Mouse (Mus musculus) fat pad, adult 2 months (tissue): ENCODE measurements around the gene Ifit3b.
"Not testable (repeated sequence)": the region's sequence is repeated elsewhere in the genome, so short reads cannot be mapped to it uniquely, and the experiment has no call there.

Experiments used
- DNase-seq: peaks from one replicate; pipeline ENCODE4 v3.0.0-alpha.2; 2011; ENCODE audit warnings: low read depth, low spot score; ENCODE audit errors: extremely low read depth

Gene Ifit3b

DNA sequence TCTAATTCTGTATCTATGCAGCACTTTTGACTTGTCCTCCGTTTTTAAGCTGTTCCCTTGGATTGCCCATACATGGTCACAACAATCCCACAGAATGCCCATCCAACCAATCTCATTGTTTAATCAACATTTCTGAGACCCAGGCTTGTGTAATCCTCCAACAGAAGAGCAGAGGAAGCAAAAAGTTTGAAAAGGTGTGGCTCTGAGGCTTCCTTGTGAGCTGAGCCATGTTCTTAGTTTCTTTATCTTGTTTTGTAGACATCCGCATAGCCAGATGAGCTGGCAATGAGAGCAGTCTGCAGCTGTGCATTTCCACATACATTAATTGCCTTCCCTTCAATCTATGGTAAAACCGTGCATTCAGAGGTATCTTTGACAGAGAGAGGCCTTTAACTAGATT, 2.3 kb upstream of the Ifit3b start:
- no peak for DNase-seq

DNA sequence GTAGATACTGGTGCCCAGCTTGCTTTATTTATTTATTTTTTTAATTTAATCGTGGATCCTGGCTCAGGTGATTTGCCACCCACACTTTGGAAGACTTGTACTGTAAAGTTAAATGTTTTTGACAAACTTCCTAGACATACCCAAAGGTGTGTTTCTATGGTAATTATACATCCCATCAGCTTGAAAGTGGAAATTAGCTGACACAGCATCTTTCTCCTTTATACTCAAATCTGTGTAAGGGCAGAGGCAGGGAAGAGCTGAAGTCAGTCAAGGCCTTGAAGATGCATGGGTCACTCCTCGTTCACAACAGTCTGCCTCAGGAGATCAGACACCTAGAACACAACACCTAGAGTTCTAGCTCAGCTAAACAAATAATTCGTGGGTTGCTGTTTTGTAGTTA, 2.3 kb downstream of the Ifit3b start:
- not testable (repeated sequence) for DNase-seq

DNA sequence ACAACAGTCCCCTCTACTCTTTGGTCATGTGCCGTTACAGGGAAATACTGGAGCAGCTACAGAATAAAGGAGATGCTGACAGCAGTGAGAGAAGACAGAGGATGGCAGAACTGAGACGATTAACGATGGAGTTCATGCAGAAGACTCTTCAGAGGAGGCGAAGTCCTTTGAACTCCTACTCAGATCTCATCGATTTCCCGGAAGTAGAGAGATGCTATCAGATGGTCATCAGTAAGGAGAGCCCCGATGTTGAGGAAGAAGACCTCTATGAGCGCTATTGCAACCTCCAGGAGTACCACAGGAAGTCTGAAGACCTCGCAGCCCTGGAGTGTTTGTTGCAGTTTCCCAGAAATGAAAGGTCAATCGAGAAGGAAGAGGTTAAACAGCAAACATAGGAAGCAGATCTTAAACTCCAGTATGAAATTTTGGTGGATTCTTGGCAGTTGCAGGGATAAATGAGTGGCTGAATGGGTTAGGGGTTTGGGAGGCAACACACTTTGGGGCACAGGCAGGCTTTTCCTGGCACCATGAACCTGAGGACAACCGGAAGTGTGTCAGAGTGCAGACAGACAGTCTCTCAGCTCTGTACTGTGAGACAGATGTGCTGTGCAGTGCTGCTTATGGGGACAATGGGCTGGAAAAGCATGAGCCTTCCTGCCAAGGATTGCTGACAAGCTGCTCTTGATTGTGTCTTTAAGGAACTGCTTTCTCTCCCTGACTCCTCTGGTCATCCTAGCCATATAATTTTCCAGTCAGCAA, 4.7 kb downstream of the Ifit3b start:
- not testable (repeated sequence) for DNase-seq

DNA sequence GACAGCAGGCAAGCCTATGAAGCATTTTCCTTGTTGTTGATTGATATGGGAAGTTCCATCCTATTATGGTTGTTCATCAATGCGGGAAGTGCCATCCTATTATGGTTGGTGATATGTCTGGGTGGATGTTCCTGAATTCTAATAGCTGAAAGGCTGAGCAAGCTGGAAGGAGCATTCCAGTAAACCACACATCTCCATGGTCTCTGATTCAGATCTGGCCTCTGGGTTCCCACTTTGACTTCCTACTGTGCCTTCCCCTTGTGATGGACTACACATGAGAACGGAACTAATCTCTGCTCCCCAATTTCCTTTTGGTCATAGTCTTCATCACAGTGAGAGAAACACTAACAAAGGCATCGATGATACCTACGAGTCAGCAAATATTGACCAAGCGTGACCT, 13.1 kb downstream of the Ifit3b start:
- DNase-seq: no peak

DNA sequence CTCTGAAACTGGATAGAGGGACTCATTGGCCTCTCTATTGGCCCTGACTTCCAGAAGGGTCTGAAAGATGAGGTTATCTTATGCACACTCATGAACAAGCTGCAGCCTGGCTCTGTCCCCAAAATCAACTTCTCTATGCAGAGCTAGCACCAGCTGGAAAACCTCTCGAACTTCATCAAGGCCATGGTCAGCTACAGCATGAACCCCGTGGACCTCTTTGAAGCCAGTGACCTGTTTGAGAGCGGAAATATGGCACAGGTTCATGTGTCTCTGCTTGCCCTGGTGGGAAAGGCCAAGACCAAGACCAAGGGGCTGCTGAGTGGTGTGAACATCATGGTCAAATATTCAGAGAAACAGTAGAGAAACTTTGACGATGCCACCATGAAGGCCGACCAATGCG, 16.0 kb downstream of the Ifit3b start:
- no peak for DNase-seq

DNA sequence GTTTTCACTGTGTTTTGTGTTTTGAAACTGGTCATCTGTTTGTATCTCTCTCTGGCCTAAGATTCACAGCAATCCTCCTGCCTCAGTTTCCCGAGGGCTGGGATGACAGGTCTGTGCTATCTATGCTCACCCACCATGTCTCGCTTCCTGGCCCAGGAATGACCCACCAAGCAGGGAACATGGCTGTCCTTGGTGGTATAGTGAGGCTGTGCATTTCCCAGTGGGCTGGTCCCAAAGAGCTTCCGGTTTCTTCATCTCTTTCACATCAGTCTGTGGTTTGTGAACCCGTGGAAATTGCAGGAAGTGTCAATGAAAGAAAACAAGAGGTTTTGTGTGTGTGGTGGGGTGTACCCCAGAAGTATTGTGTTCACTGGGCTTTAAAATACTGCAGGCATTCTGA, 16.9 kb downstream of the Ifit3b start:
- DNase-seq: no peak

DNA sequence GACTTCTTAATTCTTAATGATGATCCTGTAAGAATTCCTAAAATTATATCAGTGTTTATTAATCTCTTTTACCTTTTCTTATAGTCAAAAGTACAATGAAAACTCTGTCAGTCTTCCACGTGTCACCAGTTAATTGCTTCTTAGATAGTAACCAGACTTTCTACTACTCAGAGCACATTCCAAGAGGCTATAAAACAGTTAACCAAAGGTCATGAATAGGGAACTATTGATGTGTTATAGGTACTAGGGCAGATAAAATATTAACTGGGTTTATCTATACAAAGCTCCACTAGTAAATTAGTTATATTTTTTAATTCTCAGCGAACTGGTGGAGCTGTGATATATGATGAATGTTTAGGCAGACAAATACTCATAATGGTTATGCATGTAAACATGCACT, 19.7 kb downstream of the Ifit3b start:
- DNase-seq: no peak

DNA sequence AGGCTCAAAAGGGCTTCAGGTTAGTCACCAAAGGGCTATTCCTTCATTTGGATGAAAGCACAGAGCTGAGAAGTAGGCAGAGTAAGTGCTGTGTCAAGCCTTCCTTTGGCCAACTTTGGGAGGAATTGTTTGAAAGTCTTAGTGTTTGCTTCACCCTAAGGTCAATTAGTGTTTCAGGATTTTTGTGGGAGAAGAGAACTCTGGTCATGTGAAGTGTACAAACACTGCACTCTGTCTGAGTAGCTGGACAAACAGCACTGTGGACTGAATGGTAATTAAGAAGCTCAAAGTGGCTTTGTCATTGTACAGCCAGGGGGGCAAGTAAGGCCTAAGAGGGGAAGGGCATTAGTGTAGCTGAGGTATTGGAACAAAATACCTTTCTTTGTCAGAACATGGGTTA, 23.7 kb downstream of the Ifit3b start:
- DNase-seq: no peak

DNA sequence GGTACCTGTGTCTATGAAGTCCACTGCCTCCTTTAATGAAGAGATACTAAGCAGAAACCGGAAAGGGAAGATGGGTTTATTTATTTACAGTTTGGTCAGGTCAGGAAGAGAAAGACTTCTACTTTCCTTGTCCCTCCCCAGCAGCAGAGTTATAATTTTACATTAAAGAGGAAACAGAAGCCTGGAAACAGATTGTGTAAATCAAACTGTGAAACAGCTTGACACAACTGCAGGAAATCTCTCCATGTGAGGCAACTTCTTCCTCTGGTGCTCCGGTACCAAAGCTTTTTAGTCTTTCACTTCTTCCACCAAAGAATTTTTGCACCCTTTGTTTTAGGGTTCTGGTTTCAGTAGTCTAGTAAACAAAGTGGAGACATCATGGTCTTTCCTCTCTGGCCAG, 25.7 kb downstream of the Ifit3b start:
- DNase-seq: no peak

DNA sequence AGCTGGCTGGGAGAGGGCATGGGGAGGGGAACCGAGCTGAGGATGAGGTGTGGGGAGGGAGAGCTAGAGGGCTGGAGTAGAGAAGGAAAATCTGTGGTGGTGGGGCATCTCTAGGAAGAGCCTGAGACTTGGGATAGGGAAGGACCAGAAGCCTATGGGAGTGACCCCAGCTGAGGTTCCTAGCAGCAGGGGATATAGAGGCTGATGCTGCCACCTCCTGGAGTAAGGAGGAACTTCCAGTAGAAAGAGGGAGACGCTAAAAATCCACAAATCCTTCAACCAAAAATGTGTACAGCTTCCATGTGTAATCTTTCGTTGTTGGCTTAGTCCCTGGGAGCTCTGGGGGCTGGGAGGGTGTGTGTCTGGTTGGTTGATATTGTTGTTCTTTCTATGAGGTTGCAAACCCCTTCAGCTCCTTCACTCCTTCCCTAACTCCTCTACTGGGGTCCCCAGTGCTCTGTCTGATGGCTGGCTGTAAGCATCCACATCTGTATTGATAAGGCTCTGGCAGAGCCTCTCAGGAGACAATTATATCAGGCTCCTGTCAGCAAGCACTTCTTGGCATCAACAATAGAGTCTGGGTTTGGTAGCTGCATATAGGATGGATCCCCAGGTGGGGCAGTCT, 29.3 kb downstream of the Ifit3b start:
- DNase-seq: no peak

DNA sequence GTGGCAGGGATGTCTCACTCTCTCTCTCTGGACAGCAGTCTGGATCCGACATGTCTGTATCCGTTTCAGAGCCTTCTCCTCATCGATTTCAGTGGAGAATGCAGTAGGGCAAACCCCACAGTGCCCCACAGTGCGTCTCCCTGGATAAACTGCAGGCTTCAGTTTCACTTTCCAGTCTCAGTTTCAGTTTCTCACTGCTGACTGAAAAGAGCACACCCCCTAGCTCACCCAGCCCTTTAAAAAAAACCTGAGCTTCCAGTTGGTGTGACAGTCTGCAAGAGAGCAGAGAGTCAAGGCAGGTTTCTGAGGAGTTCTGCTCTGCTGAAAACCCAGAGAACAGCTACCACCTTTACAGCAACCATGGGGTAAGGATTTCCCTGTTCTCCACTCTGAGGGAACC, 32.9 kb downstream of the Ifit3b start, which contains the start of the genes Ifit1bl2 and Ifit1:
Ifit1bl2 (minus strand) TSS at position 121 of the 400 bp plus-strand sequence.
Ifit1 (plus strand) TSS at position 249 of the 400 bp plus-strand sequence.
- DNase-seq: no peak

DNA sequence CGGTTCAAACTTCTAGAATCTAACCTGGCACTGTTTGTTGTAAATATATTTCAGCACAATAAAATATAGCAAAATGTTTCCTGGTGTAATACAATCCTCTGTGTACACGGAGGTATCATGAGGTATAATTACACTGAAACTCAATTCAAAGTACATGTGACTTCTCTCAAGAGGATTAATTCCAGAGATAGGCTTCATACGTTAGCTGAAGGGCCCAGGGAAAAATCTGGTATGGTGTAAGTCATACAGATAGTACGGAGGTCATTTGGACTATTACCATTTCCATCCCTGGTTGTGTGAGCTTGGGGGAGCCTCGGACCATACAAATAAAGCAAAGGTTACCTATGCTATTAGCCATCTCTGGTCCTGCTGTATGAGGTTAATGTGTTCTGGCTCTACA, 34.8 kb downstream of the Ifit3b start:
- no peak for DNase-seq

DNA sequence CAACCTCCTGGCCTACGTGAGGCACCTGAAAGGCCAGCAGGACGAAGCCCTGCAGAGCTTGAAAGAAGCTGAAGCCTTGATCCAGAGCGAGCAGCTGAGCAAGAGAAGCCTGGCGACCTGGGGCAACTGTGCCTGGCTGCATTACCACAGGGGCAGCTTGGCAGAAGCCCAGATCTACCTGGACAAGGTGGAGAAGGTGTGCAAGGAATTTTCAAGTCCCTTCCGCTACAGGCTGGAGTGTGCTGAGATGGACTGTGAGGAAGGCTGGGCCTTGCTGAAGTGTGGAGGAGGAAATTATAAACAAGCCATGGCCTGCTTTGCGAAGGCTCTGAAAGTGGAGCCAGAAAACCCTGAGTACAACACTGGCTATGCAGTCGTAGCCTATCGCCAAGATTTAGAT, 39.9 kb downstream of the Ifit3b start:
- DNase-seq: not testable (repeated sequence)

DNA sequence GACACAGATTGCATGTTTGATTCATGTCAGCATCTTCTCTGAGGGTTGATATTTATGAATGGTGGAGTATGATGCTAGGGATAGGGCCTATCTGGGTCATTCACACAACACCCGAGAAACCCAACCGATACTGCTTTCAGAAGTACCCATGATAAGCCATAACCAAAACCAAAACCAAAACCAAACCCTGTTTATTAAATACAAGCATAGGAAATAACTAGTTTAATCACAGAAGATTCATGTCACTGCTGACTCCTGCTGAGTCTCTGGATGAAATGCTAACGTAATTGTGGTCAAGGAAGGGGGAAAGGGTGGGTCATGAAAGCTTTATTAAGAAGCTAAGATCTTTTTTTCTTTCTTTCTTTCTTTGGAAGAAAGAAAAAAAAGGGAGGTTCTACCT, 42.5 kb downstream of the Ifit3b start:
- no peak for DNase-seq

DNA sequence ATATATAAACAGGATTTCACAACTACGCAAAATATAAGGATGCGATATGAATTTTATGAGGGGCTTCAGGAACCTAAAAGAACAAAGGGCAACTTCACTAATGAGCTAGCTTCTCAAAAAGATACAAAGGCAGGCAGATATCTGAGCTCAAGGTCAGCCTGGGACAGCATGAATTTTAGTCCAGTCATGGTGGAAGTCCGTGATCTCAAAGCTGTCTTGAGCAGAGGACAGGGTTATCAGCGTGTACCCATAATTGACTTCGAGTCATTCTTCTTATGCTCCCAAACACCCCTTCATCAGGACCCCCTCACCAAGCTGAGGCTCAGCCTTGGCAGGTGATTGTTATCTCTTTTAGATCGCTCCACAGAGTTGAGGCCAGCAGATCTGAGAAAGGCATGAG, 43.2 kb downstream of the Ifit3b start:
- no peak for DNase-seq

DNA sequence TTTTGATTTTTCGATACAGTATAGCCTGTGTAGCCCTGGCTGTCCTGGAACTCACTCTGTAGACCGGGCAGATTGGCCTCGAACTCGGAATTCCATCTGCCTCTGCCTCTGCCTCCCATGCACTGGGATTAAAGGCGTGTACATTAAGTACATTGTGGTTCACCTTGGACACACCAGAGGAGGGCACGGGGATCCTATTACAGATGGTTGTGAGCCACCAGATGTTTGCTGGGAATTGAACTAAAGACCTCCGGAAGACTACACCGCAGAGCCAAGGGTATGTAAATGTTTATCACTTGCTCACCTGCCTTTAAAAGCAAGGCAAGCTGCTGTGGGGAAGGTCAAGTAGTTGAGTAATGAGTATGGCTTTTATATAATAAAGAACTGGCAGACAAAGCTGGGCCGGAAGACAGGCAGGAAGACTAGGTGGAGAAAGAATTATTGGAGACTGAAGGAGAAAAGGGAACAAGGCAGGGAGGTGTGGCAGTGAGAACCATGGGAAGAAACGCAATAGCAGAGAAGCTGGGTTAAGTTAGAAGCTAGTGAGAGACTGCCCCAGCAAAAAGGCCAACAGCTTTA, 47.5 kb downstream of the Ifit3b start:
- no peak for DNase-seq

DNA sequence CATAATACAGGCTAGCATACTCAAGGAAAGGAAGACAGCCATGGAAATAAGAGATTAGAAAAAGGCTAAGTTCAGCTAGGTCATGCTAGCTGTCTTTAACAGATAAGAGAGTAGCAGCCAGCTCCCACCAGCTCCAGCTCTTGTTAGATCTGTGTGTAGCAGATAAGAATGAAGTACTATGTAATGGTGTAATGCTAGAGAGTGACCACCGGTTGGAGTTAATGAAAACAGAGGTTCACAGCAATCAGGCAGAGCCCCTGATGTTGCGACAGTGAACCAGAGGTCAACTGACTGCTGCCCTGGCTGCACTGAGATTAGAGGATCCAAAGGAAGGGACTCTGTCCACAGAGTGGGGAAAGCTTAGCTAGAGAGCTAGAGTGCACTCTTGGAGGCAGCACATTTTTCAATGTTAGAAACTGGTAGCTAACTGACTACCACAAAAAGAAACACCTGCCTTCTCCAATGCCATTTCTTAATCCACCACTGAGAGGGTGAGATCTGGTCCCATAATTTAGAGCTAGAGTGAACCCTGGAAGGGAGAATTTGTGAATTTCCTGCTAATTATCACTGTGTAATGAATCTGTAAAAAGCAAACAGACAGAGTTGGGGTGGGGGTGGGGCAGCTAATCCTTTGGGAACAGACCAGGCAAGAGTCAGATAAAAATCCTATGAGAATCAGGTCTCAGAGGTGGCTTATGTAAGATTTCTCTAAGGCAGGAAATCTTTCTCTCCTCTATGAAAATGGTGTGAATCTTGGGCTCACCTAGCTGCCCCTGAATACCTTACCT, 48.9 kb downstream of the Ifit3b start:
- no peak for DNase-seq

DNA sequence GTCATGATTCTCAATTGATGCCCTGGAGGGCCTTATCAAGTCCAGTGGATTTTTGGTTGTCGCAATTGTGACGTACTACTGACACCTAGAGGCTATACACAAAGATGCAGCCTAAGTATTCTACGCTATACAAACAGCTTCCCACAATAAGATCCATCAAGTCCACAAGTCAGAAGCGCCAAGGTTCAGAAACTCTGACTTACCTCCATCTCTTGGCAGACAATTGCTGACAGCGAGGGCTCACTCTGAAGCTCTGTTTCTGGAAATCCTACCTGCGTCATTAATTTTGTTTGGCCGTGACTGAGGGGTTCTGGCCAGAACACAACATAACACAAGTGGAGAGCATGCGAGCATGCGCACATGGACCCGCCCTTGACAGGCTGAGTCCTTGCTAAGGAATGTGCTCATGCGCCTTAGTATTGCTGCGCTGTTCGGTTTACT, 54.3 kb downstream of the Ifit3b start:
- DNase-seq: peak; percentile 34

DNA sequence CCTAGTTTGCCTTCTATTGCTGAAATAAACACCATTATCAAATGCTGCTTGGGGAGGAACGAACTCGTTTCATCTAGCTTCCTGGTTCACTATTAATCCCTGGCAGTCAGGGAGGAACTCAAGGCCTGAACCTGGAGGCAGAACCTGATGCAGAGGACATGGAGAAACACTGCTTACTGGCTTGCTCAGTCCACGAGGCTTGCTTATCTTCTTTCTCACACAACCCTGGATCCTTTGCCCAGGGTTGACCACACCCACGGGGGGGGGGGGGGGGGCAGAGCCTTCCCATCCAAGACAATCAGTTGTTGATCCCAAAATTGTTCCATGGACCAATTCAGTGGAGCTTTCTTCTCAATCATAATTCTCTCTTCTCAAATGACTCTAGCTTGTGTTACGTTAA, 55.0 kb downstream of the Ifit3b start:
- DNase-seq: no peak
